Mouse (Mus musculus): ENCODE results near the gene Camk2b. TPM values are rescaled to one million over a fixed set of nuclear protein-coding genes. Genes with fewer than 3 reads are reported as not detected.

Gene Camk2b
- total RNA-seq, 2 experiments from 2014 or later = 1,149 to 1,215 TPM

DNA sequence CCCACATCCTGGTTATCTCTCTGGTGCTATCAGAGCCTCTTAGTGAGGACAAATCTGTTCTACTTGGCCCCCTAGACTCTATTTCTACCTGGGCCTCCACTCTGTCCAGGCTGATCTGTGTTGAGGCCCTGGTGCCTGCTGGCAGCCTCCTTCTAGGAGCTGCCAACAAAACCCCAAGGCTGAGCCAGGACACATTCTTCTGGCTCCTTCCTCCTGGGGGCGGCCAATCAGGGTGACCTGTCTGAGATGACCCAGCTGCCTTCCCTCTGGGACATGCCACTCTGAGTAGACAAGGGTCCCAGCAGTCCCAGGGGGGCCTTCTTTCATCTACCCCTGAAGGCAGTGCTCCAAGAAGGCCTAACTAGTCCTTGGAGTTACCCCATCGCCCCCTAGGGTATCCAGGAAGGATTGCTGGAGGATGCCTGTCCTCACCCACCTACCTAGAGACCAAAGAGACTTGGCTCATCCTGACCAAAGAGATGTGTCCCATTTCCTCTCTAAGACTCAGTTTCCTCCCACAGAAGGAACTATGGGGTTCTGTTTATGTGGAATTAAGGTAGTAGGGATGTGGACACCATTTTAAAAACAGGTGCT, 63.0 kb downstream of the Camk2b start:
- TF ChIP-seq CTCF (conservative IDR thresholded peaks at IDR 0.05) = peak; percentile 62
- Histone ChIP-seq H3K27ac (peak overlapping the region; percentile 84), H3K4me3 (no peak overlapping the region)
- DNase-seq (ENCODE audit: low spot score in 2 of 2) = no peak

DNA sequence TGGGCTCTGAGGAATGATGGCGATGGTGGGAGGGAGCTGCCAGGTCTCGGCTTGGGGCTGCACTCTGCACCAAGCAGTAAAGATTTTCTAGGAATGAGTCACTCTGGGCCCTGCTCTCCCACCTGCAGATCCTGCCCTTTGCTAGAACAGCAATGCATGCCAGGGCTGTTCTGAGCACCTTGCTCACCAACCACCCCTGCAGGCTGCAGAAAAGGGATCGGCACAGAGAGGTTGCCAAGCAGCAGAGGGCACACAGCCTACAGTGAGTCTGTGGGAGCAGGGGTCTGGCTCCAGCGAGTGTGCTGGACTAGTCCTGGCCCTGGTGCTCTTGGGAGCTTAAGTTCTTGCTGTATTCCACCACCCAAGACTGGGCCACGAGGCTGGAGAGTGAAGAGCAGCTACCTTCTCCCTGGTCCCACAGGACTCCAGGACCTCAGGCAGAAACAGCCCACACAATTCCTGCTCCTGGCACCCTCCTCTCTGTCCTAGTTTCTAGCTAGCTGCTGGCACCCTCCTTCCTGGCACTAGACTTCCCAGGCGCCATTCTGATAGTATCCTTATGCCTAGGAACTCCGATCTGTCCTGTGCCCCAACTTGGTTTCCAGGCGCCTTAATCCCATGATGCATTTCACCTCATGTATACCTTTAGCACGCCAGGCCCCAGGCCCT, 64.0 kb downstream of the Camk2b start:
- Histone ChIP-seq H3K27ac (peak overlapping the region; percentile 84), H3K4me3 (no peak overlapping the region)
- DNase-seq (ENCODE audit: low spot score in 2 of 2) = peak in 1 of 2 experiments; percentile 37
- no peak for TF ChIP-seq CTCF (conservative IDR thresholded peaks at IDR 0.05)

DNA sequence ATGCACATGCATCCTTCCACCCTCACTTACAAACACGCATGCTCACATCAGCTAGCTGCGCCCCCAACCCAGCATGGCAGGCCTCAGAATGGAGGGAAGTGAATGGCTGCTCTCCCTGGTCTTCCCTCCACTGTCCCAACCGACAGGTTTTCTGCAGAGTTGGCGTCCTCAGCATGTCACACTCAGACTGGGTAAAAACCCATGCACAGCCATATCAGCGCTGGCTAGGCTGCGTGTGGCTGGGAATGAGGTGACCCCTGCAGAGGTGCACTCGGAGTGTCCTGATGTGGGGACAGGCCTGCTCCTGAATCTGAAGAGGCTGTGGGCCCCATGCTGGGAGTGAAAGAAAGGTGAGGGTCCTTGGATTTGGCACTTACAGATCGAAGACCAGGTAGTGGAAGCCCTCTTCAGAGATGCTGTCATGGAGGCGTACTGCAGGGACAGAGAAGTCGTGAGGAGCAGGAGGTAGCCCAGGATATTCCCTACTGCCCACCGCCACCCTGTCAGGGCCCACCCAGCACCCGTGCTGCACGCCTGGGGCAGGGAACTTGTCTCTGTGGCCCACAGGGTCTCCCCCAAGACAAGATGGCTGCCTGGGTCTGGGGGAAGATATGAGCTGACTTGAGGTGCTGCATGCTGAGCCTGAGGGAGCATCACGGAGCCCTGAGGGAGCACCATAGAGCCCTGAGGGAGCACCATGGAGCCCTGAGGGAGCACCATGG, 65.0 kb downstream of the Camk2b start:
- no peak for TF ChIP-seq CTCF (conservative IDR thresholded peaks at IDR 0.05)
- Histone ChIP-seq H3K27ac (peak overlapping the region; percentile 84), H3K4me3 (no peak overlapping the region)
- no peak for DNase-seq (ENCODE audit: low spot score in 2 of 2)

DNA sequence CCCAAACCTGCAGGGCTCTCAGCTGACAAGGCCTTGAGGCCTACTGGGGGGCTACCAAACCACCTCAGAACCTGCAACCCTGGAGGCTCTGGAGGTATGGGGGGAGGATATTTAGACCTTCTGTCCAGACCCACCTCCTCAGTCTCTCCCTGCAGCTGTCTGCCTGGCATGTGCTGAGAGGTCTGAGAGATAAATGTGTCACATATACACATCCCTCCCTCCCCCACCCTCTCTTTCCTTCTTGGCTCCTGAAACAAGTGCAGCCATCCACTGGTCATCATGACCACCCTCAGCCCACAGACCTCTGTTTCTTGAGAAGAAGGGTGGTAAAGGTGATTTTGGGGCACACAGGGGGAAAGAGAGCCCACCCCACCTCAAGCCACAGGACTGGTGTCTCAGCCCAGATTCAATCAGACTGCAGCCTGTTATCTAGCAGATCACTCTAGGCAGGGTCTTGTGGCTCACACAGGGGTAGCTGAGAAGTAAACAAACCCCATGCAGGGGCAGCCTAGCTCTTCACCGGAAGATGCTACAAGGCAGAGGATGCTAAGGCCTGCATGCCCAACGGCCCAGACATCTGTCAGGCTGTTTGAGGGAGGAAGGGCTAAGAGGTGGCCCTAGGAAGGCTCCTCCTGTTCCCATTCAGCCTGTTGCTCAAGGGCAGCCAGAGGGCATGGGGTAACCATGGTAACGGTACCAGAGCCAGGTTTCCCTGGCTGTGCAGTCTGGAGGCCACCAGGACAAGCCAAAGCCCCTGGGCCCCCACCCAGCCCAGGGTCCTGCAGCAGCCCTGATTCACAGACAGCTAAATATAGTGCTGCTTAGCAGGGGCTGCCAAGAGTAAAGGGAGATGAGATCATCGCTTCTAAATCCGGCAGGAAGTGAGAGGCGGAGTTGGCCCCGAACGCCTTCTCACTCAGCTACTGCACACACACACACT, 66.1 kb downstream of the Camk2b start:
- Histone ChIP-seq H3K4me3 (no peak overlapping the region; the same call in 1 of the 2 replicates), H3K27ac (peak overlapping the region; percentile 95)
- DNase-seq (ENCODE audit: low spot score in 2 of 2) = peak; percentile 76 to 91
- no peak for TF ChIP-seq CTCF (conservative IDR thresholded peaks at IDR 0.05)

DNA sequence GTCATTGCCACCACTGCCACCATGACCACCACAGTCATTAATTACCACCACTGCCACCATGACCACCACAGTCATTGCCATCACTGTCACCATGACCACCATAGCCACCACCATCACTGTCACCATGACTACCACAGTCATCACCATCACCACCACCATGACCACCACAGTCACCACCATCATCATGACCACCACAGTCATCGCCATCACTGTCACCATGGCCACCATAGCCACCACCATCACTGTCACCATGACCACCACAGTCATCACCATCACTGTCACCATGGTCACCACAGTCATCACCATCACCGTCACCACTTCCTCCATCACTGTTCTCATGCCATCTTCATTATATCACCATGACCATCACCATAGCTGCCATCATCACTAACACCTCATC, 67.7 kb downstream of the Camk2b start:
- DNase-seq (ENCODE audit: low spot score in 2 of 2) = no peak
- no peak for TF ChIP-seq CTCF (conservative IDR thresholded peaks at IDR 0.05)
- Histone ChIP-seq H3K27ac (0 out of 2 replicates have a peak overlapping the region, but pooled peaks have one; percentile 95), H3K4me3 (no peak overlapping the region)

DNA sequence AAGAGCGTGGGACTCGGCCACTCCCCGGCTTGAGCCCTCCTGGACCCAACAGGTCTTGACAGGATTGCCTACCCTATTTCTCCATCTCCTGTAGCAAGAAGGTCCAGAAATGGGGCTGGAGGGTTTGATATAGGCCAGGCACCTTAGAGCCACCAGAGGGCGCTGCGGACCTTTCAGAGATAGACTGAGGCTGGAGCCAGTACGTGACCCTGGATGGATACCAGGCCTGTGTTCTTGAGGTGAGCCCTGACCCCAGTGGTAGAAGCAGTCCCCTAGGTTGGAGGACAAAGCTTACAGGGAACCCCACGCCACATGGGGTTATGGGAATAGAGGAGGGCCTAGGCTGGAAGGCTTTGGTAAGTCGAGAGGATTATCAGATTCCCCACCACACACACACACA, 70.2 kb downstream of the Camk2b start:
- H3K27ac ChIP-seq = peak overlapping the region; percentile 53; the same call in 1 of the 2 replicates
- H3K4me3 ChIP-seq = no peak overlapping the region
- peak; percentile 46 to 75 for DNase-seq (ENCODE audit: low spot score in 2 of 2)
- peak; percentile 94 for TF ChIP-seq CTCF (conservative IDR thresholded peaks at IDR 0.05)

DNA sequence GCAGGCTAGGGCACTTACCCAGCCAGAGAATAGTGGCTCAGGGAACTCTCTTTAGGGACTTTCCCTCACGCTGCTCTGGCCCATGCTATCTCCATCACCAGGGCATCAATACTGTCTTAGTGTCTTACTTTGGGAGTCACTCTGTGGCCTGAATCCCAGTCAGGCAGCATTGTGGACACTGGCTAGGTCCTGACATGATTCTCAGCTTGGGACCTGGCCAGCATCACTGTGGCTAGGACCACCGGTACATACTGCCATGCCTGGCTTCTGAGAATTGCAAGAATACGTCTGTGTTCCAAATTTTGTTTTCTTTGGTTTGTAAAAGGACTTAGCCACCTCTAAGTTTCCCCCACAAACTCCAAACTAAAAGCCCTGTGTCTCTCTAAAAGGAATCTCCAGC, 71.3 kb downstream of the Camk2b start:
- H3K4me3 ChIP-seq = no peak overlapping the region
- peak overlapping the region; percentile 53; the same call in 1 of the 2 replicates for H3K27ac ChIP-seq
- TF ChIP-seq CTCF (conservative IDR thresholded peaks at IDR 0.05) = no peak
- DNase-seq (ENCODE audit: low spot score in 2 of 2) = no peak

DNA sequence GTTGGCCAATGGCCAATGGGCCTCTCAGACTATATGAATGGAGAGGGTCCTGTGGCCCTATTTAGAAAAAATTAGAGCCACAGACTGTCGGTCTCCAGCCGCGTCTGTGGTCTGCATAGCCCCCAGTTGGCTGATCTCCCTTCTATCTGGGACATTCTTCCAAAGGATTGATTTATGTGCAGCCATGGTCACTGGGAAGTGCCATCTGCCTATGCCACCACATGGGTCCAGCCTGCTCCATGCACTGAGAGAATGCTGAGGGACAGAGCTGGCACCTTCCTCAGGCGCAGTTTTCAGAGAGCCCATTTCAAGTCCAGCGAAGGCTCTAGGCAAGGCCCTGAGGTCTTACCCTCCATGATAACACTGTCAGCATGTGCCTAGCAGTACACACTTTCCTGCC, 72.0 kb downstream of the Camk2b start:
- Histone ChIP-seq H3K27ac (peak overlapping the region; percentile 53; the same call in 1 of the 2 replicates), H3K4me3 (no peak overlapping the region)
- no peak for DNase-seq (ENCODE audit: low spot score in 2 of 2)
- no peak for TF ChIP-seq CTCF (conservative IDR thresholded peaks at IDR 0.05)

DNA sequence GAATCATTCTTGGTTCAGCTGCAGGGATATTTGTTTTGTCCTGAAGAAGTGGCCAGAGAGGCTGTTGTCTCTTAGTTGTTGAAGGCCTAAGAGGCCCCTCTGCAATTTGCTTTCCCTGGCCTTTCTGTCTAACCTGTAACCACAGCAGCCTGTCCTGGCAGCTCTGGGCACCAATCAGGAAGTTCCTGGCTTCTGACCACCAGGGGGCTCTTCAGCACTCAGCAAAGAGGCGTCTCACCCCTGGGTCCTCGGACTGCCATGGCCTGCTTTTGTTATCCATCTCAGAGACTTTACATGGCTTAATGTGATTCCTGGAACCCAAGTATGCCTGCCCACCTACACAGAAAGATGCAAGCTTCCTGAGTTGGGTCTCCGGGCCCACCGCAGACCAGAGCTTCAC, 75.3 kb downstream of the Camk2b start:
- Histone ChIP-seq H3K27ac (0 out of 2 replicates have a peak overlapping the region, but pooled peaks have one; percentile 48), H3K4me3 (no peak overlapping the region)
- TF ChIP-seq CTCF (conservative IDR thresholded peaks at IDR 0.05) = peak; percentile 82
- DNase-seq (ENCODE audit: low spot score in 2 of 2) = no peak

DNA sequence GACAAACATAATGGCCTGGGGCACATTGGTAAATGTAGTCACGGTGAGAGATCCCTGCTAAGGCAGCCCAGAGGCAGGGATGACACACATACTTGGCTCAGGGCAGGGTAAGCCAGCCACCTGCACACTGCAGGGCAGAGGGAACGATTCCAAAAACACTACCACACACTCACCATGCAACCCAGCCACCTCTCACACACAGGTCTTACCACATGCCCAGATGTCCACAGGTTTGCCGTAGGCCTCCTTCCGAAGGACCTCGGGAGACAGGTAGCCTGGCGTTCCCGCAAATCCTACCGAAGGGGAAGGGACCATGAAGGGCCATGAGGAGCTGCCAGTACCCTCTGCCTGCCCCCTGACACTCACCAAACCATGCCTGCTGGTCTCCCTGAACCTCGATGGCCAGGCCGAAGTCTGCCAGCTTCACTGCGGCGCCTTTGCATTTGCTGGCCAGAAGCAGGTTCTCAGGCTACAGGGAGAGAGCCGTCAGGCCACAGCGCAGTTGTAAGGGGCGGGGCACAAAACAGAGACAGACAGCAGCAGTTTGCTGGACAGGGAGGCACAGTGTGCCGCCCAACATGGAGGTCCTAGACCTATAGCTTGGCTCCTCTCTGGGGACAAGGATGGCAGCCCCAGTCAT, 76.1 kb downstream of the Camk2b start:
- no peak for DNase-seq (ENCODE audit: low spot score in 2 of 2)
- TF ChIP-seq CTCF (conservative IDR thresholded peaks at IDR 0.05) = no peak
- Histone ChIP-seq H3K27ac (peak overlapping the region; percentile 68), H3K4me3 (no peak overlapping the region)

DNA sequence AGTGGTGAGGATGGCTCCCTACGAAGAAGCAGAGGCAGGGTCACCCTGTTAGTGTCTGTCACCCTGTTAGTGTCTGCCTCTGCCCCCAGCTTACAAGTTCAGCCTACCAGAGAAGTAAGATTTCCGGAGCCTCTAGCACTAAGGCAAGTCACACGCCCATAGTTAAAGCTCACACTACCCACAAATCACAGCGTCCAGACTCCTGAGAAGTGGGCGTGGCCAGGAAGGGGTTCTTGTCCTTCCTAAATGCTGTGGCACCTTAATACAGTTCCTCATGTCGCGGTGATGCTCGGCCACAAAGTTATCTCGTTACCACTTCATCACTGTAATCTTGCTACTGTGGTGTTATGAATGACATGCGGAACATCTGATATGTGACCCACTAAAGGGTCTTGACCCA, 78.0 kb downstream of the Camk2b start:
- no peak for DNase-seq (ENCODE audit: low spot score in 2 of 2)
- peak overlapping the region; percentile 71; the same call in 1 of the 2 replicates for H3K27ac ChIP-seq

DNA sequence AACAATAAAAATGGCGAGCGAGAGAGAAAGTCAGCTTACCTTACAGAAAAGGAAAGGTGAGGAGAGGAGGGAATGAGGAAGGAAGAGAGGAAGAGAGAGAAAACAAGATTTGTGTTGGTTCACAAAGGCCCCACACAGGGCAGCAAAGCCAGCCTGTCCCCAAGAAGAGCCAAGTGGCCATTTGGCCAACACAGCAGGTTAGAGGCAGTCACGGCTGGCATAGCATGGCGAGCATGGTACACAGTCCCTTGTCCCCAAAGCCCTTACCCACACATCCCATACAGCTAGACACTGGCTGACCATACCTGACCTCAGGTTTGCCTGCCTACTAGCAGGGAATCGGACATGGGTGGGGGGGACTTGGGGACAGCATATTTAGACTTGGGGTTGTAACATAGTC, 82.5 kb downstream of the Camk2b start:
- DNase-seq (ENCODE audit: low spot score in 2 of 2) = no peak
- no peak for TF ChIP-seq CTCF (conservative IDR thresholded peaks at IDR 0.05)
- no peak overlapping the region for H3K27ac ChIP-seq
- no peak overlapping the region for H3K4me3 ChIP-seq

More for the DNA sequence above, 78.0 kb downstream of the Camk2b start:
- no peak overlapping the region for H3K4me3 ChIP-seq
- no peak for TF ChIP-seq CTCF (conservative IDR thresholded peaks at IDR 0.05)

Data from layer of hippocampus, adult 2 months (tissue).